Mouse (Mus musculus): ENCODE measurements at regions not wholly inside any gene's neighbourhood (a gene's known extent, or its start where the extent isn't known, plus 50 kb on each side); places are given as distances from the start of the nearest gene placed in this dataset.

DNA sequence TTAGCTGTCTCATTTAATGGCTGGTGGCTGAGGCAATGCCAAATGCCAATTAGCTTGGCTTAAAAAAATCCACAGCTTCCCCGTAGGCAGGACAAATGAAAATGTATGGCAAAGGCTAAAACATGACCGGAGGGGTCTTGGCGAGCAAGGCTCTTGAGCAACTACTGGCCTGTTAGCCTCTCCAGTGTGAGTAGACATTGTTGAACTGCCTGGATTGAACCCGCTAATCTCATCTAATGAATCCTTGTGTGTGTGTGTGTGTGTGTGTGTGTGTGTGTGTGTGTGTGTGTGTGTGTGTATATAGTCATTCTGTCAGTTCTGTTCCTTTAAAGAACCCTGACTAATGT, 57.7 kb upstream of the Kl start:
- TF ChIP-seq CTCF (IDR thresholded peaks at IDR 0.05) (no peak), EP300 (IDR thresholded peaks at IDR 0.05) (no peak)
